Mouse (Mus musculus) heart, postnatal 0 days (tissue): Measurements from ENCODE around the gene Rnf149.

Source experiments
- CTCF ChIP-seq: IDR thresholded peaks from 2 replicates; pipeline ENCODE4 v1.5.1; 2016; ENCODE audit warnings: antibody characterized with exemption, control low read depth, low read depth
- EP300 ChIP-seq: IDR thresholded peaks from 2 replicates; pipeline ENCODE4 v1.6.1; 2016; ENCODE audit warnings: antibody characterized with exemption, low read depth

DNA sequence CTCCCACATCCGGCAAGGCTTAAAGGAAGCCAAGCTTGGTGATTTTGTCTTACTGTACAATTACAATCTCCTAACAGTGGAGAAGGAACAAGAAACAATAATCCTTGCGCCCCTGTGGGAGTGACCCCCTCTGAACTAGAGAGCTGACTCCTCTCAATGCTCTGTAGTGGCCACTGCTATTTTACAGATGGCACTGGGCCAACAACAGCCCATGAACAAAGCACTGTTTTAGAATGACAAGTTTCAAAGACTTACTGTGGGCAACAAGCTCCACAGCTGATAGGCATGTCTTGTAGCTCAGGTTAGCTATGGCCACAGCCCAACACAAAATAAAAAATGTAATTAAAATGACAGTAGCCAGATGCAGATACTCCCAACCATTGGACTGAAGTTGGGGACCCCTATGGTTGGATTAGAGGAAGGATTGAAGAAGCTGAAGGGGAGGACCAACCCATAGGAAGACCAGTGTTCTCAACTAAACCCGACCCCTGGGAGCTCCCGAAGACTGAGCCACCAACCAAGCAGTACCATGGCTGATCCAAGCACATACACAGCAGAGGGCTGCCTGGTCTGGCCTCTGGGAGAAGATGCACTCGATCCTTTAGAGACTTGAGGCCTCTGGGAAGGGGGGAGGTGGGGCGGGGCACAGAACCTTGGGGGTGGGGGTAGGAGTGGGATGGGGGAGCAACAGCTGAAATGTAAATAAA lies 30.9 kb downstream of the Rnf149 start:
- no peak for TF ChIP-seq EP300
- no peak for TF ChIP-seq CTCF
